ENCODE assay signal across 13 mouse cellular contexts in the genomic region with DNA sequence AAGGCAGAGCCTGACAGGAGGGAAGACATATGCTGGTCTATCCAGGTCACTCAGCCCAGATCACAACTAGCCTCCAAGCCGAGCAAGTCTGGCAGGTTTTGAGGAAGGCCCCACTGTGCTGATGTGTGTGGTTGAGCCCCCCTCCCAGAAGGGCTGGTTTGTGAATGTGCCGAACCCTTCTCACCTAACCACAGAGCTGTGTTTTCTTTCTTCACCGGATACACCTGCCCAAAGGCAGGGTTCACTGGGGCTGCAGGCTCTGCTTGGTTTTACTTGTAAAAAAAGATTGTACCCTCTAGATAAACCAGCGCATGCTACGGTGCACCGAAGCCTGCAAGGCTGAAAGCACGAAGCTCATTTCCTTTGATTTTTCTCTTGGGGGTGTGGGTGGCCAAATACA. TPM values are rescaled to one million over a fixed set of nuclear protein-coding genes. Genes with fewer than 3 reads are reported as not detected.
DNase-seq lines count a peak whose midpoint lies in the region; ATAC-seq and TF ChIP-seq lines count a peak whose summit lies in the region.
"Had no signal": no experiment of that assay in that cellular context is flagged by ENCODE, and none has a peak within 500 bp of the region (broad histone marks: within the 10 kb centered on the region; RNA-seq: fewer than 3 reads in every experiment).

No protein-coding gene starts in this region.

- no peak overlapping the region for H3K9ac ChIP-seq in liver, postnatal 0 days (replicated peaks)
- no peak overlapping the region for H3K9ac ChIP-seq in midbrain, embryonic 11.5 days (ENCODE audit: low read length)
- H3K9ac ChIP-seq: hindbrain, embryonic 15.5 days; stomach, embryonic 15.5 days had no signal

- DNase-seq in liver, postnatal 0 days = peak; percentile 45
- no peak for DNase-seq in liver
- DNase-seq in thymus, postnatal 25 days = peak; percentile 89
- no peak for DNase-seq in midbrain, embryonic 11.5 days (ENCODE audit: low spot score, missing footprints)
- DNase-seq in cerebellum, adult 18-20 months = no peak
- DNase-seq: adrenal gland, postnatal 25 days; cerebellum, postnatal 25 days; midbrain, embryonic 14.5 days had no signal

- H3K4me3 ChIP-seq in liver, postnatal 0 days (ENCODE audit: low read depth, low read length) = no peak overlapping the region
- no peak overlapping the region for H3K4me3 ChIP-seq in midbrain, embryonic 11.5 days (ENCODE audit: low read depth, low read length)
- H3K4me3 ChIP-seq: hindbrain, embryonic 15.5 days; stomach, embryonic 15.5 days had no signal

- no peak for TF ChIP-seq EP300 in liver, postnatal 0 days (IDR thresholded peaks at IDR 0.05; ENCODE audit: low read depth)

- H3K27me3 ChIP-seq in liver, postnatal 0 days (ENCODE audit: insufficient read depth, low read length) = no peaks in the 10 kb centered on the region
- no peaks in the 10 kb centered on the region for H3K27me3 ChIP-seq in midbrain, embryonic 11.5 days (ENCODE audit: control insufficient read depth, insufficient read depth, low read length)
- H3K27me3 ChIP-seq: hindbrain, embryonic 15.5 days; stomach, embryonic 15.5 days had no signal

- 24% methylated on average over 7 of the region's 7 CpGs for WGBS in liver, postnatal 0 days (ENCODE audit: insufficient replicate concordance)
- 87% methylated on average over 7 of the region's 7 CpGs for WGBS in midbrain, embryonic 11.5 days

- ATAC-seq in liver, postnatal 0 days = peak; percentile 70
- ATAC-seq in activated CD4-positive, CD25-positive, alpha-beta regulatory T cell, adult 4 months = peak; percentile 91
- ATAC-seq in neutrophil, adult 5-6 weeks (ENCODE audit: extremely low read depth, insufficient number of reproducible peaks, low FRiP score, poor library complexity, severe bottlenecking) = peak; percentile 90
- ATAC-seq in midbrain, embryonic 11.5 days (ENCODE audit: low FRiP score) = no peak

- H3K9me3 ChIP-seq in liver, postnatal 0 days (ENCODE audit: low read length) = no peaks in the 10 kb centered on the region
- H3K9me3 ChIP-seq in midbrain, embryonic 11.5 days (ENCODE audit: control insufficient read depth, low read length) = no peaks in the 10 kb centered on the region
- H3K9me3 ChIP-seq: hindbrain, embryonic 15.5 days; stomach, embryonic 15.5 days had no signal

- no peaks in the 10 kb centered on the region for H3K36me3 ChIP-seq in liver, postnatal 0 days (replicated peaks; ENCODE audit: insufficient read depth, low read length)
- H3K36me3 ChIP-seq in midbrain, embryonic 11.5 days (ENCODE audit: control insufficient read depth, insufficient read depth, low read length) = no peaks in the 10 kb centered on the region
- H3K36me3 ChIP-seq: hindbrain, embryonic 15.5 days; stomach, embryonic 15.5 days had no signal

- no peak overlapping the region for H3K4me2 ChIP-seq in liver, postnatal 0 days (ENCODE audit: low read depth, low read length)
- no peak overlapping the region for H3K4me2 ChIP-seq in midbrain, embryonic 11.5 days
- H3K4me2 ChIP-seq: hindbrain, embryonic 15.5 days; stomach, embryonic 15.5 days had no signal

- no peak for TF ChIP-seq CTCF in liver, postnatal 0 days (IDR thresholded peaks at IDR 0.05; ENCODE audit: low read depth)

- 0 out of 2 replicates have a peak, but pooled peaks cover 4% of the 10 kb centered on the region for H3K4me1 ChIP-seq in liver, postnatal 0 days (ENCODE audit: insufficient read depth)
- H3K4me1 ChIP-seq in midbrain, embryonic 11.5 days (ENCODE audit: control insufficient read depth, insufficient read depth, low read length) = no peaks in the 10 kb centered on the region
- H3K4me1 ChIP-seq: hindbrain, embryonic 15.5 days; stomach, embryonic 15.5 days had no signal

- H3K27ac ChIP-seq in liver, postnatal 0 days (ENCODE audit: low read depth) = peak overlapping the region; percentile 29
- no peak overlapping the region for H3K27ac ChIP-seq in midbrain, embryonic 11.5 days (ENCODE audit: low read depth, low read length)
- H3K27ac ChIP-seq: hindbrain, embryonic 15.5 days; stomach, embryonic 15.5 days had no signal

RNA-seq across cellular contexts. Expression of gene Chrna9, which starts 5.6 kb away (rescaled TPM):
- 0.07 TPM in 1 of 2 replicates, not detected in the other for polyA plus RNA-seq in liver, postnatal 0 days (2015; fragmentation: Nextera tagmentation; extraction: Ambion mirVana)
- 1 to 10 TPM in 1 of 2 experiments, not detected in 1; 1.5 TPM for polyA plus RNA-seq in activated CD4-positive, CD25-positive, alpha-beta regulatory T cell, adult 4 months (2017; shearing (Covaris generic))
- total RNA-seq in neutrophil, adult 5-6 weeks (2017) = not detected in 2 replicates
- polyA plus RNA-seq in midbrain, embryonic 11.5 days (2014; fragmentation: Nextera tagmentation; extraction: Ambion mirVana) = not detected in 2 replicates
- total RNA-seq: adrenal gland, postnatal 25 days; liver, adult 2 months had no signal
- polyA plus RNA-seq: hindbrain, embryonic 15.5 days; liver, adult 2 months; midbrain, embryonic 14.5 days; stomach, embryonic 15.5 days had no signal

Comparison
In these comparisons a context has a peak if more than half of its experiments do, and no peak if none do; other contexts are left out.
1. DNase-seq: peak in liver, postnatal 0 days (single experiment) and thymus, postnatal 25 days (single experiment); none in liver (single experiment), midbrain, embryonic 11.5 days (single experiment) and cerebellum, adult 18-20 months (0 of 2).